Mouse (Mus musculus) ES-E14 (cell line): ENCODE measurements around the gene Amacr. TPM values are rescaled to one million over a fixed set of nuclear protein-coding genes. Genes with fewer than 3 reads are reported as not detected.

Experiments used
- DNase-seq: peaks from one replicate; pipeline ENCODE4 v3.0.0-alpha.2; 2013; ENCODE audit warnings: low read depth, low spot score
- H3K27ac ChIP-seq: 2 replicates; pipeline ENCODE4 v1.5.1; 2012; ENCODE audit warnings: low read depth, mild to moderate bottlenecking, low read length, moderate library complexity, mixed read lengths; ENCODE audit not compliant: poor library complexity, insufficient read depth, severe bottlenecking
- H3K36me3 ChIP-seq: 2 replicates; pipeline ENCODE4 v1.6.1; 2012; ENCODE audit warnings: mild to moderate bottlenecking, low read length, moderate library complexity, mixed read lengths; ENCODE audit not compliant: control insufficient read depth, poor library complexity, insufficient read depth, severe bottlenecking
- H3K4me1 ChIP-seq, 2 experiments: fragments of 150-350 bp in 1 of 2; sonication (generic) in 1 of 2; 2 replicates each; pipeline ENCODE4 v1.6.1; 2012; ENCODE audit warnings: low read length in 2 of 2, mild to moderate bottlenecking in 1 of 2, mixed read lengths in 1 of 2; ENCODE audit not compliant: control insufficient read depth in 2 of 2, insufficient read depth in 2 of 2, poor library complexity in 1 of 2
- H3K4me3 ChIP-seq, 2 experiments: fragments of 150-350 bp in 1 of 2; sonication (generic) in 1 of 2; 2 replicates each; pipeline ENCODE4 v1.5.1; 2012; ENCODE audit warnings: low read length in 2 of 2, low read depth in 1 of 2, mild to moderate bottlenecking in 1 of 2, mixed read lengths in 1 of 2; ENCODE audit not compliant: insufficient read depth in 1 of 2, poor library complexity in 1 of 2, severe bottlenecking in 1 of 2
- H3K9ac ChIP-seq: 2 replicates; pipeline ENCODE4 v1.6.1; 2012; ENCODE audit warnings: low read depth, mild to moderate bottlenecking, low read length, mixed read lengths; ENCODE audit not compliant: poor library complexity, insufficient read depth, severe bottlenecking
- H3K9me3 ChIP-seq: fragments of 150-350 bp; sonication (generic); 2 replicates; pipeline ENCODE4 v1.6.1; 2012; ENCODE audit warnings: low read depth, mild to moderate bottlenecking, low read length; ENCODE audit not compliant: control insufficient read depth, insufficient read depth
- CHD2 ChIP-seq: IDR thresholded peaks from 2 replicates; pipeline ENCODE4 v1.6.1; 2014; ENCODE audit warnings: mild to moderate bottlenecking, low read depth, low read length, inconsistent platforms
- HCFC1 ChIP-seq: IDR thresholded peaks from 2 replicates; pipeline ENCODE4 v1.6.1; 2012; ENCODE audit warnings: low read length, inconsistent platforms, borderline replicate concordance; ENCODE audit not compliant: insufficient read depth
- MAFK ChIP-seq: IDR thresholded peaks from 2 replicates; pipeline ENCODE4 v1.6.1; 2014; ENCODE audit warnings: mild to moderate bottlenecking, low read depth, low read length, inconsistent platforms; ENCODE audit not compliant: insufficient read depth
- ZC3H11A ChIP-seq: IDR thresholded peaks from 2 replicates; pipeline ENCODE4 v1.6.1; 2012; ENCODE audit warnings: low read depth, mild to moderate bottlenecking, inconsistent platforms, low read length, borderline replicate concordance
- ZNF384 ChIP-seq: IDR thresholded peaks from 2 replicates; pipeline ENCODE4 v1.6.1; 2012; ENCODE audit warnings: low read depth, low read length, inconsistent platforms
- in situ Hi-C, 2 experiments: fragments of 600-800 bp; cut with MboI; formaldehyde crosslinking; loops; one replicate each; pipeline ENCODE4 v1.15.1; 2025; ENCODE audit warnings: low sequenced_read_pairs in 2 of 2, inconsistent platforms in 1 of 2; ENCODE audit not compliant: unreplicated experiment in 2 of 2
- total RNA-seq: library from RNA; depleted of rRNA; stranded (reverse); fragments of 300-350 nt; gene quantifications from 2 replicates; pipeline ENCODE4 v1.2.3, GENCODE M21; 2012

Gene Amacr
- total RNA-seq, 1 experiment = 9.7 TPM

GRCm38 (mm10) chr15:10954381-10955016 is 27.1 kb upstream of the Amacr start:
- in situ Hi-C loops = no loop called here
- H3K4me1 ChIP-seq = 0 out of 4 replicates have a peak, but pooled peaks cover 0 to 1% of the 10 kb centered on the region in 2 experiments
- TF ChIP-seq MAFK (no peak), ZC3H11A (no peak), HCFC1 (no peak), CHD2 (no peak), ZNF384 (no peak)

DNA sequence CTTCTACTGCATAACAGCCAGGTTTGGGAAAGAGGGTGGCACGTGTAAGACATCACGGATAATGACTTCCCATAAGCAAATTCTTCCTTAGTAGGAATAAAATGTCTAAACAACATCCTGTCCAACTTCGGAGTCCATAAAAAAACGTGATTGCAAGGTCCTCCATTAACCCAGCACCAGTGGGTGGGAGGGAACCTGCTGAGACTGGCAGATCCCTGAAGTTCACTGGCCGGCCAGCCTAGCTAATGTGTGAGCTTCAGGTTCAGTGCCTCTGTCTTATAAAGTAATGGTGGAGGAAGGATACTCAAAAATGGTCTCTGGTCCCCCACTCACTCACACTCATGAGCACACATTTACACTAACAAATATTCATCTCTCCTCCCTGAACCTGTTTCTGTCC is 26.4 kb upstream of the Amacr start:
- no peak for DNase-seq
- Histone ChIP-seq H3K4me1 (0 out of 4 replicates have a peak, but pooled peaks cover 0 to 1% of the 10 kb centered on the region in 2 experiments), H3K36me3 (no peaks in the 10 kb centered on the region), H3K9me3 (no peaks in the 10 kb centered on the region), H3K9ac (no peak overlapping the region), H3K4me3 (no peak overlapping the region), H3K27ac (no peak overlapping the region)
- TF ChIP-seq MAFK = no peak
- no peak for TF ChIP-seq CHD2
- in situ Hi-C loops = no loop called here

More at GRCm38 (mm10) chr15:10954381-10955016, 27.1 kb upstream of the Amacr start:
- Histone ChIP-seq H3K36me3 (no peaks in the 10 kb centered on the region), H3K9me3 (no peaks in the 10 kb centered on the region), H3K27ac (no peak overlapping the region), H3K4me3 (no peak overlapping the region), H3K9ac (no peak overlapping the region)
- no peak for DNase-seq

DNA sequence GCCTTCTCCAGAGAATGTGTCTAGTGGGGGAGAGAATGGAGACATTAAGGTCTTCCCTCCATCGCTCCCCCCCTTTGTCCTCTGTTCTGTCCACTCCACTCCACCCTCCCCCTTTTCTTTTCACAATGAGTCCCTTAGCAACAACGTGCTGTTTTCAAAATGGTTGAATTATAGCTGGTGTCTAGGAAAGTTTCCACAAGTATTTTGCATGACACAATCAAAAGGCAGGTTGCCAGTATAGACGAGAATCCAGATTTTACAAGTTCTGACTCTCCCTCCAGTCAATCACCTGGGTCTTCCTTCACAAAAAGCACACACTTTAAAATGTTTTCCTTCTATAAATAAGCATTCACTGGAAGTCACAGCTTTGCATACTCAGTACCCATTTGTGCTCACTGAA is 24.9 kb upstream of the Amacr start:
- in situ Hi-C loops = no loop called here
- DNase-seq = no peak

GRCm38 (mm10) chr15:10959277-10960026 is 22.1 kb upstream of the Amacr start:
- in situ Hi-C loops = no loop called here

More for the DNA sequence above, 24.9 kb upstream of the Amacr start:
- Histone ChIP-seq H3K36me3 (no peaks in the 10 kb centered on the region), H3K27ac (no peak overlapping the region), H3K4me1 (0 out of 4 replicates have a peak, but pooled peaks cover 0 to 1% of the 10 kb centered on the region in 2 experiments), H3K9ac (no peak overlapping the region), H3K4me3 (no peak overlapping the region), H3K9me3 (no peaks in the 10 kb centered on the region)
- no peak for TF ChIP-seq ZC3H11A
- TF ChIP-seq CHD2 = no peak
- no peak for TF ChIP-seq ZNF384
- TF ChIP-seq HCFC1 = no peak
- no peak for TF ChIP-seq MAFK

More at GRCm38 (mm10) chr15:10959277-10960026, 22.1 kb upstream of the Amacr start:
- H3K4me3 ChIP-seq = no peak overlapping the region
- H3K27ac ChIP-seq = no peak overlapping the region
- H3K9me3 ChIP-seq = no peaks in the 10 kb centered on the region
- H3K36me3 ChIP-seq = no peaks in the 10 kb centered on the region
- no peaks in the 10 kb centered on the region for H3K4me1 ChIP-seq
- H3K9ac ChIP-seq = no peak overlapping the region
- TF ChIP-seq ZC3H11A (no peak), HCFC1 (no peak), MAFK (no peak), ZNF384 (no peak), CHD2 (no peak)
- no peak for DNase-seq
